Mouse (Mus musculus) MEL (cell line): ENCODE results near the gene Uqcc1.

Experiments
- CHD1 ChIP-seq: IDR thresholded peaks from 2 replicates; pipeline ENCODE4 v1.6.1; 2012; ENCODE audit warnings: low read depth, mild to moderate bottlenecking, inconsistent platforms, low read length, improper control_type of control experiment
- CHD2 ChIP-seq: IDR thresholded peaks from 2 replicates; pipeline ENCODE4 v1.6.1; 2011; ENCODE audit warnings: low read length, improper control_type of control experiment
- CTCF ChIP-seq, 3 experiments: IDR thresholded peaks in 2 of 3; conservative IDR thresholded peaks in 1 of 3; 2 replicates each; pipeline ENCODE4 v1.5.1; 2011 to 2012; ENCODE audit warnings: low read length in 3 of 3, low read depth in 2 of 3, mild to moderate bottlenecking in 2 of 3, improper control_type of control experiment in 1 of 3, inconsistent platforms in 1 of 3, mixed read lengths in 1 of 3, moderate library complexity in 1 of 3; ENCODE audit not compliant: control insufficient read depth in 1 of 3, insufficient read depth in 1 of 3, poor library complexity in 1 of 3, severe bottlenecking in 1 of 3
- ELF1 ChIP-seq: IDR thresholded peaks from 2 replicates; pipeline ENCODE4 v1.6.1; 2014; ENCODE audit warnings: low read depth, mild to moderate bottlenecking, inconsistent platforms, low read length, improper control_type of control experiment, moderate library complexity
- EP300 ChIP-seq, 2 experiments: IDR thresholded peaks; 2 replicates each; pipeline ENCODE4 v1.6.1; 2011; ENCODE audit warnings: improper control_type of control experiment in 2 of 2, low read length in 2 of 2, low read depth in 1 of 2, mild to moderate bottlenecking in 1 of 2
- GATA1 ChIP-seq: IDR thresholded peaks from 2 replicates; pipeline ENCODE4 v1.6.1; 2011; ENCODE audit warnings: low read depth, low read length, improper control_type of control experiment
- MAX ChIP-seq: IDR thresholded peaks from 2 replicates; pipeline ENCODE4 v1.6.1; 2011; ENCODE audit warnings: low read length, improper control_type of control experiment
- MAZ ChIP-seq: IDR thresholded peaks from 2 replicates; pipeline ENCODE4 v1.6.1; 2012; ENCODE audit warnings: low read depth, mild to moderate bottlenecking, inconsistent platforms, low read length, improper control_type of control experiment
- POLR2A ChIP-seq, 2 experiments: IDR thresholded peaks; 2 replicates each; pipeline ENCODE4 v1.6.1; 2011 to 2012; ENCODE audit warnings: low read length in 2 of 2, mild to moderate bottlenecking in 2 of 2, control low read depth in 1 of 2, improper control_type of control experiment in 1 of 2, low read depth in 1 of 2, moderate library complexity in 1 of 2; ENCODE audit not compliant: control insufficient read depth in 1 of 2, insufficient read depth in 1 of 2, poor library complexity in 1 of 2
- POLR2AphosphoS2 ChIP-seq: IDR thresholded peaks from 2 replicates; pipeline ENCODE4 v1.6.1; 2011; ENCODE audit warnings: low read length, improper control_type of control experiment
- SMC3 ChIP-seq: IDR thresholded peaks from 2 replicates; pipeline ENCODE4 v1.6.1; 2011; ENCODE audit warnings: low read depth, low read length, improper control_type of control experiment
- UBTF ChIP-seq: IDR thresholded peaks from 2 replicates; pipeline ENCODE4 v1.6.1; 2012; ENCODE audit warnings: low read depth, mild to moderate bottlenecking, inconsistent platforms, low read length, improper control_type of control experiment, moderate library complexity, borderline replicate concordance; ENCODE audit not compliant: insufficient read depth
- ZKSCAN1 ChIP-seq: IDR thresholded peaks from 2 replicates; pipeline ENCODE4 v1.6.1; 2012; ENCODE audit warnings: low read depth, mild to moderate bottlenecking, inconsistent platforms, low read length, improper control_type of control experiment, moderate library complexity

DNA sequence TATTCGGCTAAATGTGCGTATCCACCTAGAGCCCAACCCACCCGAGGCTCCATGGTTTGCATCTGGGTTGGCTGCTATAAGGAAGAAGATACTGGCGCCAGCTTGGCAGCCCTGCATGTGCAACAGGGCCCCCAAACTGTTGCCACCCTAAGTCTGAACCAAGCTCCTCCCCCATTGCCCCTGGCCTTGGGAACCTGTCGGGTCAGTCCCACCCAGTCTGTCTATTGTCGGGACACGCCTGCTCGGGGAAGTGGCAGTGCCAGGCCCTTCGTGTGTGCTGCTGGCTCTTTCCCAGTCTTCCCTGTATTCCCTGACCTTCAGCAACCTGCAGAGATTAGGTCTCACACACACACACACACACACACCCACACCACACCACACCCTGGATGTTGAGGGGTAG, 95.4 kb downstream of the Uqcc1 start, which contains the start of gene Fam83c:
- TF ChIP-seq MAX (no peak), CHD2 (no peak), POLR2AphosphoS2 (no peak), POLR2A (IDR thresholded peaks at IDR 0.05; ENCODE audit: control insufficient read depth in 1 of 2, insufficient read depth in 1 of 2, low read depth in 1 of 2, low read length in 2 of 2, poor library complexity in 1 of 2) (no peak), CTCF (IDR thresholded peaks at IDR 0.05 in 2 of 3, conservative IDR thresholded peaks at IDR 0.05 in 1 of 3; ENCODE audit: control insufficient read depth in 1 of 3, insufficient read depth in 1 of 3, low read depth in 2 of 3, low read length in 3 of 3, poor library complexity in 1 of 3, severe bottlenecking in 1 of 3) (no peak), UBTF (no peak), ELF1 (no peak), GATA1 (no peak), MAZ (no peak), ZKSCAN1 (no peak), EP300 (IDR thresholded peaks at IDR 0.05; ENCODE audit: low read depth in 1 of 2, low read length in 2 of 2) (no peak), CHD1 (no peak), SMC3 (no peak)
